Mouse (Mus musculus) limb, embryonic 12.5 days (tissue): ENCODE measurements around the gene Tiprl. TPM values are rescaled to one million over a fixed set of nuclear protein-coding genes. Genes with fewer than 3 reads are reported as not detected.

Experiments
- ATAC-seq: fragments of 200-750 bp; cut with Nextera tagmentation; 2 replicates; pipeline ENCODE4 v1.8.0; 2017; ENCODE audit warnings: low read depth, moderate TSS enrichment; ENCODE audit not compliant: insufficient number of reproducible peaks, insufficient read depth, low FRiP score, low TSS enrichment
- H3K27ac ChIP-seq: fragments of 300-500 bp; sonication (generic); 2 replicates; pipeline ENCODE4 v1.5.1; 2016; ENCODE audit warnings: mild to moderate bottlenecking, moderate library complexity
- H3K27me3 ChIP-seq: fragments of 300-500 bp; sonication (generic); 2 replicates; pipeline ENCODE4 v1.6.1; 2016; ENCODE audit warnings: mild to moderate bottlenecking, moderate library complexity
- H3K36me3 ChIP-seq: fragments of 300-500 bp; sonication (generic); 2 replicates; pipeline ENCODE4 v1.6.1; 2016; ENCODE audit warnings: mild to moderate bottlenecking, moderate library complexity
- H3K4me1 ChIP-seq: fragments of 300-500 bp; sonication (generic); replicated peaks from 2 replicates; pipeline ENCODE4 v1.6.1; 2016
- H3K4me2 ChIP-seq: fragments of 300-500 bp; sonication (generic); 2 replicates; pipeline ENCODE4 v1.6.1; 2016; ENCODE audit warnings: mild to moderate bottlenecking, moderate library complexity
- H3K4me3 ChIP-seq: fragments of 300-500 bp; sonication (generic); replicated peaks from 2 replicates; pipeline ENCODE4 v1.5.1; 2016; ENCODE audit warnings: mild to moderate bottlenecking
- H3K9ac ChIP-seq: fragments of 300-500 bp; sonication (generic); replicated peaks from 2 replicates; pipeline ENCODE4 v1.6.1; 2016; ENCODE audit warnings: mild to moderate bottlenecking, moderate library complexity
- H3K9me3 ChIP-seq: fragments of 300-500 bp; sonication (generic); 2 replicates; pipeline ENCODE4 v1.6.1; 2016; ENCODE audit warnings: mild to moderate bottlenecking, moderate library complexity
- WGBS: fragments of 180-500 bp; shearing (Covaris S2); methylation state at CpG from one replicate; pipeline ENCODE4 v1.1.7; 2016; 5-methylcytosine and 5-hydroxymethylcytosine counted together
- polyA plus RNA-seq: library from polyadenylated mRNA; unstranded; fragments of >200 nt; fragmentation: Nextera tagmentation; extraction: Ambion mirVana; gene quantifications from 2 replicates; pipeline ENCODE4 v1.2.1, GENCODE M21; 2016

Tiprl gene
- polyA plus RNA-seq, 1 experiment from 2014 or later = 95.9 TPM

- no peak overlapping the region for H3K4me2 ChIP-seq
- no peaks in the 10 kb centered on the region for H3K27me3 ChIP-seq
- H3K36me3 ChIP-seq = no peaks in the 10 kb centered on the region
- H3K9ac ChIP-seq = no peak overlapping the region
- H3K4me3 ChIP-seq = no peak overlapping the region
- no peaks in the 10 kb centered on the region for H3K9me3 ChIP-seq
- no peak for ATAC-seq
- H3K27ac ChIP-seq = no peak overlapping the region
- 85% methylated on average over 8 of the region's 8 CpGs for WGBS
- no peaks in the 10 kb centered on the region for H3K4me1 ChIP-seq
These were observed 36.0 kb downstream of the Tiprl start for GRCm38 (mm10) chr1:165200748-165201147.

GRCm38 (mm10) chr1:165199639-165200038 lies 37.2 kb downstream of the Tiprl start:
- no peak for ATAC-seq
- no peaks in the 10 kb centered on the region for H3K9me3 ChIP-seq
- H3K4me3 ChIP-seq = no peak overlapping the region
- H3K4me2 ChIP-seq = no peak overlapping the region
- H3K27me3 ChIP-seq = no peaks in the 10 kb centered on the region
- 79% methylated on average over 3 of the region's 3 CpGs for WGBS
- no peak overlapping the region for H3K9ac ChIP-seq
- H3K27ac ChIP-seq = no peak overlapping the region
- H3K4me1 ChIP-seq = peaks cover 4% of the 10 kb centered on the region
- H3K36me3 ChIP-seq = no peaks in the 10 kb centered on the region

- no peaks in the 10 kb centered on the region for H3K9me3 ChIP-seq
These were observed 37.8 kb downstream of the Tiprl start for GRCm38 (mm10) chr1:165198951-165199350.

GRCm38 (mm10) chr1:165197875-165198274 lies 38.9 kb downstream of the Tiprl start:
- H3K4me1 ChIP-seq = peaks cover 8% of the 10 kb centered on the region
- no peak for ATAC-seq
- no peak overlapping the region for H3K4me2 ChIP-seq
- H3K36me3 ChIP-seq = no peaks in the 10 kb centered on the region
- no peaks in the 10 kb centered on the region for H3K27me3 ChIP-seq
- H3K4me3 ChIP-seq = no peak overlapping the region
- no peak overlapping the region for H3K9ac ChIP-seq
- WGBS = 80% methylated on average over 3 of the region's 3 CpGs
- no peak overlapping the region for H3K27ac ChIP-seq
- H3K9me3 ChIP-seq = no peaks in the 10 kb centered on the region

More at GRCm38 (mm10) chr1:165198951-165199350, 37.8 kb downstream of the Tiprl start:
- no peak overlapping the region for H3K4me2 ChIP-seq
- H3K27ac ChIP-seq = no peak overlapping the region
- ATAC-seq = no peak
- H3K9ac ChIP-seq = no peak overlapping the region
- H3K4me3 ChIP-seq = no peak overlapping the region
- H3K27me3 ChIP-seq = no peaks in the 10 kb centered on the region
- 68% methylated on average over 1 of the region's 1 CpGs for WGBS
- peaks cover 6% of the 10 kb centered on the region for H3K4me1 ChIP-seq
- H3K36me3 ChIP-seq = no peaks in the 10 kb centered on the region

GRCm38 (mm10) chr1:165195396-165195960 lies 41.3 kb downstream of the Tiprl start:
- Histone ChIP-seq H3K4me3 (no peak overlapping the region), H3K27me3 (no peaks in the 10 kb centered on the region), H3K36me3 (no peaks in the 10 kb centered on the region), H3K9ac (no peak overlapping the region), H3K9me3 (no peaks in the 10 kb centered on the region), H3K27ac (no peak overlapping the region), H3K4me2 (no peak overlapping the region), H3K4me1 (peaks cover 12% of the 10 kb centered on the region)
- WGBS = 72% methylated on average over 3 of the region's 3 CpGs
- no peak for ATAC-seq

- WGBS = 12% methylated on average over 5 of the region's 5 CpGs
These were observed 42.2 kb downstream of the Tiprl start for GRCm38 (mm10) chr1:165194662-165195013.

GRCm38 (mm10) chr1:165193880-165194661 lies 42.7 kb downstream of the Tiprl start, which contains the start of gene Sft2d2:
TSS of gene Sft2d2 (minus strand) at chr1:165194438.
- H3K27me3 ChIP-seq = no peaks in the 10 kb centered on the region
- WGBS = under 1% methylated on average over 69 of the region's 69 CpGs
- H3K4me3 ChIP-seq = peak within 1 kb of the TSS; percentile 72
- no peaks in the 10 kb centered on the region for H3K36me3 ChIP-seq
- peaks cover 12% of the 10 kb centered on the region for H3K4me1 ChIP-seq
- H3K9me3 ChIP-seq = no peaks in the 10 kb centered on the region
- H3K4me2 ChIP-seq = peak within 1 kb of the TSS; percentile 77
- peak within 1 kb of the TSS; percentile 72 for H3K9ac ChIP-seq
- peak; percentile 93 for ATAC-seq
- H3K27ac ChIP-seq = peak within 1 kb of the TSS; percentile 50

More at GRCm38 (mm10) chr1:165194662-165195013, 42.2 kb downstream of the Tiprl start:
- peak overlapping the region; percentile 50; the same call in 1 of the 2 replicates for H3K27ac ChIP-seq
- H3K9ac ChIP-seq = peak overlapping the region; percentile 72
- H3K4me3 ChIP-seq = peak overlapping the region; percentile 72
- no peaks in the 10 kb centered on the region for H3K36me3 ChIP-seq
- H3K27me3 ChIP-seq = no peaks in the 10 kb centered on the region
- no peaks in the 10 kb centered on the region for H3K9me3 ChIP-seq
- ATAC-seq = no peak
- H3K4me2 ChIP-seq = peak overlapping the region; percentile 77
- peaks cover 12% of the 10 kb centered on the region for H3K4me1 ChIP-seq

- Histone ChIP-seq H3K27ac (0 out of 2 replicates have a peak overlapping the region, but pooled peaks have one; percentile 50), H3K9ac (peak overlapping the region; percentile 72), H3K4me2 (peak overlapping the region; percentile 77), H3K27me3 (no peaks in the 10 kb centered on the region), H3K4me1 (peaks cover 12% of the 10 kb centered on the region), H3K9me3 (no peaks in the 10 kb centered on the region), H3K36me3 (no peaks in the 10 kb centered on the region), H3K4me3 (peak overlapping the region; percentile 72)
- WGBS = 19% methylated on average over 7 of the region's 7 CpGs
- no peak for ATAC-seq
These were observed 43.4 kb downstream of the Tiprl start for GRCm38 (mm10) chr1:165193426-165193825.

- no peaks in the 10 kb centered on the region for H3K27me3 ChIP-seq
- no peak for ATAC-seq
- no peak overlapping the region for H3K27ac ChIP-seq
- H3K36me3 ChIP-seq = no peaks in the 10 kb centered on the region
- H3K9ac ChIP-seq = no peak overlapping the region
- 68% methylated on average over 10 of the region's 10 CpGs for WGBS
- no peaks in the 10 kb centered on the region for H3K9me3 ChIP-seq
- peaks cover 12% of the 10 kb centered on the region for H3K4me1 ChIP-seq
- H3K4me3 ChIP-seq = peak overlapping the region; percentile 72; the same call in 1 of the 2 replicates
- H3K4me2 ChIP-seq = peak overlapping the region; percentile 77
These were observed 44.0 kb downstream of the Tiprl start for GRCm38 (mm10) chr1:165192714-165193264.

GRCm38 (mm10) chr1:165192102-165192501 lies 44.7 kb downstream of the Tiprl start:
- 90% methylated on average over 4 of the region's 4 CpGs for WGBS
- Histone ChIP-seq H3K4me2 (no peak overlapping the region), H3K27ac (no peak overlapping the region)

GRCm38 (mm10) chr1:165191611-165192010 lies 45.2 kb downstream of the Tiprl start:
- H3K4me2 ChIP-seq = no peak overlapping the region
- WGBS = 83% methylated on average over 13 of the region's 13 CpGs

More at GRCm38 (mm10) chr1:165192102-165192501, 44.7 kb downstream of the Tiprl start:
- no peak overlapping the region for H3K9ac ChIP-seq
- H3K36me3 ChIP-seq = 0 out of 2 replicates have a peak, but pooled peaks cover 3% of the 10 kb centered on the region
- no peak overlapping the region for H3K4me3 ChIP-seq
- peaks cover 12% of the 10 kb centered on the region for H3K4me1 ChIP-seq
- H3K9me3 ChIP-seq = no peaks in the 10 kb centered on the region
- no peak for ATAC-seq
- no peaks in the 10 kb centered on the region for H3K27me3 ChIP-seq

More at GRCm38 (mm10) chr1:165191611-165192010, 45.2 kb downstream of the Tiprl start:
- no peaks in the 10 kb centered on the region for H3K27me3 ChIP-seq
- H3K9ac ChIP-seq = no peak overlapping the region
- H3K4me1 ChIP-seq = peaks cover 12% of the 10 kb centered on the region
- no peak overlapping the region for H3K4me3 ChIP-seq
- 0 out of 2 replicates have a peak overlapping the region, but pooled peaks have one; percentile 23 for H3K27ac ChIP-seq
- peaks cover 7% of the 10 kb centered on the region for H3K36me3 ChIP-seq
- no peaks in the 10 kb centered on the region for H3K9me3 ChIP-seq
- no peak for ATAC-seq
